30 mouse cellular contexts compared by ENCODE assay signal in the genomic region with DNA sequence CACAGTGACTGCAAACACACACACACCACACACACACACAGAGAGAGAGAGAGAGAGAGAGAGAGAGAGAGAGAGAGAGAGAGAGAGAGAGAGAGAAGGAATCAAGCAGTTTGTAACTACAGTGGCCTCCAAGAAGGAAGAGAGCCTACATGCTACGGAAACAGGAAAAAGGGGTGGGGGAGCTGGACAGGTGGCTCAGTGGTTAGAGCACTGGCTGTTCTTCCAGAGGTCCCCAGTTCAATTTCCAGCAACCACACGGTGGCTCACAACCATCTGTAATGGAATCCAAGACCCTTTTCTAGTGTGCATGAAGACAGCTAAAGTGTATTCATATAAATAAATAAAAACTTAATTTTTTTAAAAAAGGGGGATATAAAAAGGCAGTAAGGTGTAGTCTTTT. TPM values are rescaled to one million over a fixed set of nuclear protein-coding genes. Genes with fewer than 3 reads are reported as not detected.
A peak's percentile ranks its signal among the peaks of the same experiment; 100 is the strongest.
DNase-seq lines count a peak whose midpoint lies in the region; ATAC-seq and TF ChIP-seq lines count a peak whose summit lies in the region.
"Had no signal": no experiment of that assay in that cellular context is flagged by ENCODE, and none has a peak within 500 bp of the region (broad histone marks: within the 10 kb centered on the region; RNA-seq: fewer than 3 reads in every experiment).

No protein-coding gene starts in this region.

- TF ChIP-seq POLR2A in thymus, adult 2 months (IDR thresholded peaks at IDR 0.05; ENCODE audit: control insufficient read depth, extremely low read depth, insufficient read depth, low read length, poor library complexity): no peak

- no peak overlapping the region for H3K4me2 ChIP-seq in midbrain, embryonic 16.5 days (ENCODE audit: low read length)
- H3K4me2 ChIP-seq: embryonic facial prominence, embryonic 13.5 days; forebrain, embryonic 12.5 days; forebrain, embryonic 15.5 days; heart, embryonic 13.5 days; hindbrain, embryonic 14.5 days had no signal

- ATAC-seq in midbrain, embryonic 16.5 days: no peak
- ATAC-seq: forebrain, embryonic 15.5 days; hindbrain, postnatal 0 days; inflammation-experienced regulatory T-cells, adult 6 months had no signal

- H3K27ac ChIP-seq in thymus, adult 2 months (ENCODE audit: control insufficient read depth, insufficient read depth, low read length): peak overlapping the region; percentile 70; the same call in 1 of the 2 replicates
- no peak overlapping the region for H3K27ac ChIP-seq in midbrain, embryonic 16.5 days (ENCODE audit: low read length)
- H3K27ac ChIP-seq: embryonic facial prominence, embryonic 10.5 days; embryonic facial prominence, embryonic 13.5 days; forebrain, embryonic 12.5 days; forebrain, embryonic 15.5 days; heart, adult 2 months; heart, embryonic 10.5 days; heart, embryonic 13.5 days; hindbrain, embryonic 14.5 days; hindbrain, postnatal 0 days had no signal

- 27% methylated on average over 2 of the region's 2 CpGs for WGBS in thymus, adult 2 months
- WGBS in midbrain, embryonic 16.5 days: 52% methylated on average over 2 of the region's 2 CpGs

- H3K9me3 ChIP-seq in midbrain, embryonic 16.5 days (replicated peaks; ENCODE audit: control insufficient read depth, low read length, poor library complexity, severe bottlenecking): no peaks in the 10 kb centered on the region
- H3K9me3 ChIP-seq: embryonic facial prominence, embryonic 10.5 days; embryonic facial prominence, embryonic 13.5 days; forebrain, embryonic 12.5 days; forebrain, embryonic 15.5 days; G1E; heart, embryonic 10.5 days; heart, embryonic 13.5 days had no signal

- no peaks in the 10 kb centered on the region for H3K27me3 ChIP-seq in thymus, adult 2 months (ENCODE audit: control insufficient read depth, insufficient read depth, low read length)
- no peaks in the 10 kb centered on the region for H3K27me3 ChIP-seq in midbrain, embryonic 16.5 days (ENCODE audit: control insufficient read depth, insufficient read depth, low read depth, low read length)
- H3K27me3 ChIP-seq: CH12.LX; embryonic facial prominence, embryonic 13.5 days; forebrain, embryonic 15.5 days; heart, embryonic 13.5 days had no signal

- peak; percentile 56 for DNase-seq in thymus, adult 2 months
- DNase-seq in thymus, postnatal 0 days (ENCODE audit: low spot score): no peak
- DNase-seq in 416B (ENCODE audit: low read depth) (peak; percentile 30), A20 (ENCODE audit: low read depth, low spot score) (peak; percentile 43)
- no peak for DNase-seq in left cerebral cortex, adult 8-10 months (ENCODE audit: low spot score in 2 of 2)
- DNase-seq: adrenal gland, adult 2 months; adrenal gland, postnatal 25 days; B cell, adult 2 months; cerebellum, adult 18-20 months; cerebellum, postnatal 10 days; cerebellum, postnatal 36 days; embryo, embryonic 11 days; gastrocnemius, postnatal 10 days; gastrocnemius, postnatal 36 days; heart, adult 2 months; heart, postnatal 14 days; heart, postnatal 4 days had no signal

- H3K4me3 ChIP-seq in thymus, adult 2 months (ENCODE audit: control insufficient read depth, insufficient read depth, low read length): no peak overlapping the region
- H3K4me3 ChIP-seq in midbrain, embryonic 16.5 days (ENCODE audit: low read depth, low read length): no peak overlapping the region
- H3K4me3 ChIP-seq: embryonic facial prominence, embryonic 10.5 days; embryonic facial prominence, embryonic 13.5 days; erythroblast, embryonic 14.5 days; forebrain, embryonic 12.5 days; forebrain, embryonic 15.5 days; heart, adult 2 months; heart, embryonic 10.5 days; heart, embryonic 13.5 days had no signal

- peaks cover 63% of the 10 kb centered on the region for H3K4me1 ChIP-seq in thymus, adult 2 months (replicated peaks; ENCODE audit: control insufficient read depth, insufficient read depth, low read length)
- H3K4me1 ChIP-seq in midbrain, embryonic 16.5 days (ENCODE audit: control insufficient read depth, insufficient read depth, low read length): peaks cover 19% of the 10 kb centered on the region

- H3K36me3 ChIP-seq in thymus, adult 2 months (ENCODE audit: control insufficient read depth, insufficient read depth, low read length): peaks cover 4% of the 10 kb centered on the region; the same call in 1 of the 2 replicates
- H3K36me3 ChIP-seq in midbrain, embryonic 16.5 days (ENCODE audit: control insufficient read depth, insufficient read depth, low read length): 0 out of 2 replicates have a peak, but pooled peaks cover 7% of the 10 kb centered on the region

- no peak overlapping the region for H3K9ac ChIP-seq in midbrain, embryonic 16.5 days (ENCODE audit: low read depth, low read length)
- H3K9ac ChIP-seq: embryonic facial prominence, embryonic 13.5 days; forebrain, embryonic 12.5 days; forebrain, embryonic 15.5 days; heart, embryonic 13.5 days; hindbrain, embryonic 14.5 days had no signal

- no peak for TF ChIP-seq CTCF in thymus, adult 2 months (IDR thresholded peaks at IDR 0.05; ENCODE audit: borderline replicate concordance, control insufficient read depth, extremely low read depth, insufficient read depth, low read length, poor library complexity)

RNA-seq across cellular contexts. Expression of gene Man2a2, which starts 1.5 kb away (rescaled TPM):
- polyA plus RNA-seq in thymus, adult 2 months (2012; rRNA removed): 188 and 213 TPM in 2 replicates
- 7.1 and 10.3 TPM in 2 replicates for polyA plus RNA-seq in thymus, postnatal 0 days (2015; fragmentation: Nextera tagmentation; extraction: Ambion mirVana)
- 100 to 1,000 TPM; 158 to 168 (median 165) TPM for total RNA-seq in left cerebral cortex, adult 8-10 months (2022)
- 25.2 and 25.8 TPM in 2 replicates for polyA plus RNA-seq in midbrain, embryonic 16.5 days (2015; fragmentation: Nextera tagmentation; extraction: Ambion mirVana)

RNA-seq across cellular contexts. Expression of gene Fes, which starts 15.1 kb away (rescaled TPM):
- polyA plus RNA-seq in thymus, adult 2 months (2012; rRNA removed): 21.6 and 27.3 TPM in 2 replicates
- 7.3 and 7.8 TPM in 2 replicates for polyA plus RNA-seq in thymus, postnatal 0 days (2015; fragmentation: Nextera tagmentation; extraction: Ambion mirVana)
- 10 to 100 TPM in 1 of 4 experiments, 1 to 10 TPM in 3; 4.5 to 10.5 (median 6.9) TPM for total RNA-seq in left cerebral cortex, adult 8-10 months (2022)
- 2.7 and 3.4 TPM in 2 replicates for polyA plus RNA-seq in midbrain, embryonic 16.5 days (2015; fragmentation: Nextera tagmentation; extraction: Ambion mirVana)

RNA-seq across cellular contexts. Expression of gene Hddc3, which starts 29.8 kb away (rescaled TPM):
- 22.9 and 24.9 TPM in 2 replicates for polyA plus RNA-seq in thymus, adult 2 months (2012; rRNA removed)
- 8.4 and 12.7 TPM in 2 replicates for polyA plus RNA-seq in thymus, postnatal 0 days (2015; fragmentation: Nextera tagmentation; extraction: Ambion mirVana)
- 10 to 100 TPM; 50.5 to 63.4 (median 57.2) TPM for total RNA-seq in left cerebral cortex, adult 8-10 months (2022)
- 23.3 and 27.7 TPM in 2 replicates for polyA plus RNA-seq in midbrain, embryonic 16.5 days (2015; fragmentation: Nextera tagmentation; extraction: Ambion mirVana)

RNA-seq across cellular contexts. Expression of gene Unc45a, which starts 31.9 kb away (rescaled TPM):
- polyA plus RNA-seq in thymus, adult 2 months (2012; rRNA removed): 97.7 and 105 TPM in 2 replicates
- 31.0 and 32.3 TPM in 2 replicates for polyA plus RNA-seq in thymus, postnatal 0 days (2015; fragmentation: Nextera tagmentation; extraction: Ambion mirVana)
- 10 to 100 TPM; 40.2 to 43.7 (median 42.4) TPM for total RNA-seq in left cerebral cortex, adult 8-10 months (2022)
- 61.9 and 62.6 TPM in 2 replicates for polyA plus RNA-seq in midbrain, embryonic 16.5 days (2015; fragmentation: Nextera tagmentation; extraction: Ambion mirVana)

RNA-seq across cellular contexts. Expression of gene Furin, which starts 32.6 kb away (rescaled TPM):
- 56.4 and 62.9 TPM in 2 replicates for polyA plus RNA-seq in thymus, adult 2 months (2012; rRNA removed)
- 6.8 and 9.1 TPM in 2 replicates for polyA plus RNA-seq in thymus, postnatal 0 days (2015; fragmentation: Nextera tagmentation; extraction: Ambion mirVana)
- total RNA-seq in left cerebral cortex, adult 8-10 months (2022): 10 to 100 TPM; 30.7 to 33.6 (median 33.2) TPM
- 3.9 and 4.1 TPM in 2 replicates for polyA plus RNA-seq in midbrain, embryonic 16.5 days (2015; fragmentation: Nextera tagmentation; extraction: Ambion mirVana)

Comparison
In these comparisons a context has a peak if more than half of its experiments do, and no peak if none do; other contexts are left out.
1. DNase-seq: peak in thymus, adult 2 months (single experiment), 416B (single experiment) and A20 (single experiment); none in thymus, postnatal 0 days (single experiment) and left cerebral cortex, adult 8-10 months (0 of 2).